Comparison of ENCODE assay signal across 20 mouse cellular contexts in genomic region chr11:57170058-57170457, GRCm38 (mm10).
DNase-seq lines count a peak whose midpoint lies in the region; TF ChIP-seq lines count a peak whose summit lies in the region.
"Had no signal": no experiment of that assay in that cellular context is flagged by ENCODE, and none has a peak within 500 bp of the region (broad histone marks: within the 10 kb centered on the region; RNA-seq: fewer than 3 reads in every experiment).

No protein-coding gene starts in this region.

- no peaks in the 10 kb centered on the region for H3K36me3 ChIP-seq in thymus, adult 2 months (ENCODE audit: control insufficient read depth, insufficient read depth, low read length)
- H3K36me3 ChIP-seq: forebrain, embryonic 10.5 days; hindbrain, embryonic 13.5 days; limb, embryonic 13.5 days; liver, embryonic 12.5 days; neural tube, embryonic 15.5 days had no signal

- no peaks in the 10 kb centered on the region for H3K27me3 ChIP-seq in thymus, adult 2 months (ENCODE audit: control insufficient read depth, insufficient read depth, low read length)
- H3K27me3 ChIP-seq: hindbrain, embryonic 13.5 days; limb, embryonic 13.5 days; liver, embryonic 12.5 days; neural tube, embryonic 15.5 days had no signal

- no peak overlapping the region for H3K4me3 ChIP-seq in left cerebral cortex, adult 2 months
- no peak overlapping the region for H3K4me3 ChIP-seq in thymus, adult 2 months (ENCODE audit: control insufficient read depth, insufficient read depth, low read length)
- H3K4me3 ChIP-seq: forebrain, embryonic 10.5 days; gastrocnemius, adult 2 months; hindbrain, embryonic 13.5 days; limb, embryonic 13.5 days; liver, embryonic 12.5 days; neural tube, embryonic 15.5 days had no signal

- no peaks in the 10 kb centered on the region for H3K4me1 ChIP-seq in thymus, adult 2 months (replicated peaks; ENCODE audit: control insufficient read depth, insufficient read depth, low read length)
- H3K4me1 ChIP-seq: forebrain, embryonic 10.5 days; limb, embryonic 13.5 days; liver, embryonic 12.5 days had no signal

- no peak for TF ChIP-seq POLR2A in thymus, adult 2 months (IDR thresholded peaks at IDR 0.05; ENCODE audit: control insufficient read depth, extremely low read depth, insufficient read depth, low read length, poor library complexity)

- peak; percentile 8 for DNase-seq in kidney, adult 11 months
- no peak for DNase-seq in kidney, postnatal 4 days
- DNase-seq in left cerebral cortex, adult 2 months (ENCODE audit: extremely low spot score in 1 of 2, low spot score in 2 of 2) = peak in 1 of 2 experiments; percentile 43
- no peak for DNase-seq in left cerebral cortex, postnatal 4 days
- DNase-seq in Muller cell, postnatal 12 days (ENCODE audit: inconsistent ontology term) = peak; percentile 28
- DNase-seq in thymus, adult 2 months = no peak
- DNase-seq in urinary bladder, postnatal 25 days (ENCODE audit: low spot score) = no peak
- DNase-seq: adrenal gland, postnatal 36 days; cerebellum, adult 11 months; cerebellum, postnatal 10 days; gastrocnemius, adult 2 months; kidney, adult 18-20 months; lung, adult 2 months; lung, postnatal 14 days; spleen, adult 18-20 months had no signal

- H3K27ac ChIP-seq in left cerebral cortex, adult 2 months = peak overlapping the region; percentile 36; the same call in 1 of the 2 replicates
- no peak overlapping the region for H3K27ac ChIP-seq in thymus, adult 2 months (ENCODE audit: control insufficient read depth, insufficient read depth, low read length)
- H3K27ac ChIP-seq: forebrain, embryonic 10.5 days; gastrocnemius, adult 2 months; hindbrain, embryonic 13.5 days; limb, embryonic 13.5 days; liver, embryonic 12.5 days; neural tube, embryonic 15.5 days had no signal

- intact Hi-C loops in left cerebral cortex, adult 2 months (cut with DNase I) = no loop called here
- intact Hi-C loops in left cerebral cortex, postnatal 4 days (cut with DNase I) = no loop called here

- TF ChIP-seq CTCF in left cerebral cortex, adult 2 months (IDR thresholded peaks at IDR 0.05) = no peak
- TF ChIP-seq CTCF in thymus, adult 2 months (IDR thresholded peaks at IDR 0.05; ENCODE audit: borderline replicate concordance, control insufficient read depth, extremely low read depth, insufficient read depth, low read length, poor library complexity) = no peak

- WGBS in thymus, adult 2 months = 88% methylated on average over 6 of the region's 6 CpGs

Comparison
In these comparisons a context has a peak if more than half of its experiments do, and no peak if none do; other contexts are left out.
1. DNase-seq: peak in kidney, adult 11 months (single experiment) and Muller cell, postnatal 12 days (single experiment); none in kidney, postnatal 4 days (0 of 2), left cerebral cortex, postnatal 4 days (single experiment), thymus, adult 2 months (single experiment) and urinary bladder, postnatal 25 days (single experiment).